Mouse (Mus musculus) limb, embryonic 15.5 days (tissue): ENCODE results near the gene Pspc1. TPM values are rescaled to one million over a fixed set of nuclear protein-coding genes. Genes with fewer than 3 reads are reported as not detected.
"Not testable (repeated sequence)": the region's sequence is repeated elsewhere in the genome, so short reads cannot be mapped to it uniquely, and the experiment has no call there.

ENCODE experiments used
- ATAC-seq: fragments of 200-750 bp; cut with Nextera tagmentation; 2 replicates; pipeline ENCODE4 v1.8.0; 2017; ENCODE audit warnings: low read depth, moderate TSS enrichment; ENCODE audit not compliant: insufficient number of reproducible peaks, low FRiP score, low TSS enrichment
- H3K27ac ChIP-seq: fragments of 300-500 bp; sonication (generic); 2 replicates; pipeline ENCODE4 v1.5.1; 2015; ENCODE audit warnings: moderate library complexity, mild to moderate bottlenecking, inconsistent platforms
- H3K27me3 ChIP-seq: fragments of 300-500 bp; sonication (generic); 2 replicates; pipeline ENCODE4 v1.6.1; 2015; ENCODE audit warnings: inconsistent platforms
- H3K36me3 ChIP-seq: fragments of 300-500 bp; sonication (generic); 2 replicates; pipeline ENCODE4 v1.6.1; 2015; ENCODE audit warnings: inconsistent platforms
- H3K4me1 ChIP-seq: fragments of 300-500 bp; sonication (generic); 2 replicates; pipeline ENCODE4 v1.6.1; 2015; ENCODE audit warnings: inconsistent platforms
- H3K4me2 ChIP-seq: fragments of 300-500 bp; sonication (generic); 2 replicates; pipeline ENCODE4 v1.6.1; 2015; ENCODE audit warnings: mild to moderate bottlenecking, inconsistent platforms
- H3K4me3 ChIP-seq: fragments of 300-500 bp; sonication (generic); 2 replicates; pipeline ENCODE4 v1.5.1; 2015; ENCODE audit warnings: mild to moderate bottlenecking, inconsistent platforms
- H3K9ac ChIP-seq: fragments of 300-500 bp; sonication (generic); 2 replicates; pipeline ENCODE4 v1.6.1; 2015; ENCODE audit warnings: inconsistent platforms
- H3K9me3 ChIP-seq: fragments of 300-500 bp; sonication (generic); 2 replicates; pipeline ENCODE4 v1.6.1; 2016; ENCODE audit warnings: inconsistent platforms
- WGBS: fragments of 180-500 bp; shearing (Covaris S2); methylation state at CpG from one replicate; pipeline ENCODE4 v1.1.7; 2015; 5-methylcytosine and 5-hydroxymethylcytosine counted together
- polyA plus RNA-seq: library from polyadenylated mRNA; unstranded; fragments of >200 nt; fragmentation: Nextera tagmentation; extraction: Ambion mirVana; gene quantifications from 2 replicates; pipeline ENCODE4 v1.2.1, GENCODE M21; 2015

The Pspc1 gene
- 22.1 and 25.2 TPM in 2 replicates for polyA plus RNA-seq

DNA sequence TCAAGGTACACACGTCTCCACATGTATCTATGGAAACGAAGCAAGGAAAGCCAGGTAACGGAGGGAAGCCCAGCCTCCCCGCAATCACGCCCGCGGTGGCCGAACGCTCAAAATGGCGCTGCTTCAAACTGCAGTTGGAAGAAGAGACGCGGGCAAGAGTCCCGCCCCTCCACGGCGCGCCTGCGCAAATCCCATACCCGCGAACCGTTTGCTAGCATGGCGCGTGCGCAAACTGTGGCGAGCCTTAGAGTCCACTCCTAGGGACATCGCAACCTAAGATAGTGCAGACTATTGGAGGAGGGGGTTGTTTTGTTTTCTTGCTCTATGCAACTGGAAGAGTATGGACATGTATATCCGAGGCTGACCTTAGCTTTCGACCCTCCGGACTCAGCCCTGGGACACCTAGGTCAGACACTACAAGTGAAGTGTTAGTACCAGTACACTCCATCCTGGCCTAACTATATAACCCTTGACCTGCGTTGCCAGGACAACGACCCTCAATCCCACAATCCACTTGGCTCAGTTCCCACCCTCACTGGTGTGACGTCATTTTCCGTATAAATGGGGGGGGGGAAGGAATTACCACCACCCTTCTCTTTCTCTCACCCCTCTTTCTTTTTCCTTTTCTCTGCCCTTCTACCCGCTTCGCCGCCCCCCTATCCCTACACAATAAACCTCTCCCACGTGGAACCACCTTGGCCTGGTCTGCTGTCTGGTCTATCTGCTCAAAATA is at the start of gene Pspc1:
Pspc1 (minus strand) TSS at position 117 of the 733 bp plus-strand sequence.
- Histone ChIP-seq H3K27ac (peak within 1 kb of the TSS; percentile 95), H3K36me3 (no peaks in the 10 kb centered on the region), H3K4me2 (peak within 1 kb of the TSS; percentile 68), H3K9me3 (no peaks in the 10 kb centered on the region), H3K9ac (peak within 1 kb of the TSS; percentile 86), H3K27me3 (no peaks in the 10 kb centered on the region), H3K4me3 (peak within 1 kb of the TSS; percentile 67), H3K4me1 (peaks cover 14% of the 10 kb centered on the region; the same call in 1 of the 2 replicates)
- ATAC-seq = peak; percentile 94
- under 1% methylated on average over 36 of the region's 36 CpGs for WGBS

DNA sequence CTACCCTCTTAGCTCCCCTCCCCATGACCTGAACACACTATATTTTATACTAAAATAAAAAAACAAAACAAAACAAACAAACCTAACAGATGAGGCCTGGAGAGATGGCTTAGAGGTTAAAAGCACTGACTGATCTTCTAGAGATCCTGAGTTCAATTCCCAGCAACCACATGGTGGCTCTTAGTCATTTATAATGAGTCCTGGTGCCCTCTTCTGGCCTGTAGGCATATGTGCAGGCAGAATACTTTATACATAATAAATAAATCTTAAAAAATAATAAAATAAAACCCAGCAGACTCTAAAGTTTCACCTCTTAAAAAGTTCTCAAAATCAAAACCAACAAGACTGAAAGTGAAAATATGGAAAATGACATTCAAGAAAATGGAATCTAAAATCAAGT is 46.4 kb upstream of the Pspc1 start:
- Histone ChIP-seq H3K36me3 (no peaks in the 10 kb centered on the region), H3K4me1 (no peaks in the 10 kb centered on the region), H3K27me3 (no peaks in the 10 kb centered on the region), H3K4me2 (no peak overlapping the region), H3K9me3 (no peaks in the 10 kb centered on the region), H3K4me3 (no peak overlapping the region), H3K27ac (no peak overlapping the region), H3K9ac (no peak overlapping the region)
- no peak for ATAC-seq

DNA sequence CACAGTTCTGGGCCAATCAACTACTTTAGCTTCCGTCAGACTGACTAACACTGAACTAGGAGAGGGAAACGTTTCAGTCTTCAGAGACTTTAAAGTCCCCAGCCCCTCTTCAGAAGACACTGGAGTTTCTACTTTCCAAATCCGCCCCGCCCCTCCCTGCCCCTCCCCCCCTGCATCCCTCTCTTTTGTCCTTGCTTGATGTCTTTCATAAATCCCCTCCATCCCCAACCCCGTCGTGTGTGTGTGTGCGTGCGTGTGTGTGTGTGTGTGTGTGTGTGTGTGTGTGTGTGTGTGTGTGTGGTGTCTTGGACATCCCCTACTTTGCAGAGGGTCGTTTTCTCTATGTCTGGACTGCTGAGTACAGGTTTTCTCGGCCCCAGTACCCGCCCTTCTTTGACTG is 39.5 kb upstream of the Pspc1 start:
- 8% methylated on average over 11 of the region's 11 CpGs for WGBS
- no peaks in the 10 kb centered on the region for H3K27me3 ChIP-seq
- no peak overlapping the region for H3K4me2 ChIP-seq
- no peaks in the 10 kb centered on the region for H3K36me3 ChIP-seq
- no peak for ATAC-seq
- H3K4me1 ChIP-seq = peaks cover 7% of the 10 kb centered on the region
- H3K27ac ChIP-seq = peak overlapping the region; percentile 60
- H3K4me3 ChIP-seq = no peak overlapping the region
- H3K9ac ChIP-seq = no peak overlapping the region
- no peaks in the 10 kb centered on the region for H3K9me3 ChIP-seq

DNA sequence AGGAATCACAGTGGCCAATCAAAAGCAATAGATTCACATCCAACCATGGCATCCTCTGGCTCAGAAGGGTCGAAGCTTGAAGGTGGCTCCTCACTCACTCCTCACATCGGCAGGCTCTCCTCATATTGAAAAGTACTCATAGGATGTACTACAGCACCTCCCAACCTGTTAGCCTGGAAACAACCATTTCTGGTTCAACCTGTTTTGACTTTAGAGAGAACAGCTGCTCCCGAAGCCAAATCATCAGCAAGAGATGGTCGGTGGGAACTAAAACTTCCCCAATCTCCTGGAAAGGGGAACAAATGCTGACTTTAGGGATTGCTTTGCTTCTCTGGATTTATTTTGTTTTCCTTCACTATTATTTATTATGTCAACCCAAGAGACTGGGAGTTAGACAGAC is 39.0 kb upstream of the Pspc1 start:
- 72% methylated on average over 4 of the region's 4 CpGs for WGBS
- Histone ChIP-seq H3K4me3 (no peak overlapping the region), H3K4me1 (peaks cover 8% of the 10 kb centered on the region), H3K9me3 (no peaks in the 10 kb centered on the region), H3K4me2 (no peak overlapping the region), H3K27ac (peak overlapping the region; percentile 60), H3K9ac (no peak overlapping the region), H3K27me3 (no peaks in the 10 kb centered on the region), H3K36me3 (no peaks in the 10 kb centered on the region)
- no peak for ATAC-seq

DNA sequence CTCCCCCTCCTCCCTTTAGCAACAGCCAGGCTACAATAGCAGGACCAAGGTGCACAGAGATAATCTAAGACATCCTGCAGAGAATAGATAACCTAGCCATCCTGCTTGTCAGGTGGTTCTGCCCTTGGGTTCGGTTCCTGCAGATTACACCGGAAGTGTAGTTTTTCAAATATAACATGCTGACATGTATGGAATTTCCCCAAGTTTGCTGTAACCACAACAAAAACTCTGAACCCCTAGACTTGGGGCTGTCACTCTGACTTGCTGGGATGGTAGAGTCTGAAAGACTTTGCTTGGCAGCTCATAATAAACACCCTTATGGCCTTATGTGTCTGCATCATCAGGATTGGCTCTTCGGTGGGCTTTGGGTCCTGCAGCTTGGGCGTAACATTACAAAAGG is 38.4 kb upstream of the Pspc1 start:
- no peak overlapping the region for H3K4me2 ChIP-seq
- no peaks in the 10 kb centered on the region for H3K36me3 ChIP-seq
- peaks cover 8% of the 10 kb centered on the region for H3K4me1 ChIP-seq
- no peak overlapping the region for H3K4me3 ChIP-seq
- no peaks in the 10 kb centered on the region for H3K9me3 ChIP-seq
- H3K9ac ChIP-seq = no peak overlapping the region
- 0 out of 2 replicates have a peak overlapping the region, but pooled peaks have one; percentile 57 for H3K27ac ChIP-seq
- 84% methylated on average over 4 of the region's 4 CpGs for WGBS
- H3K27me3 ChIP-seq = no peaks in the 10 kb centered on the region
- ATAC-seq = no peak

DNA sequence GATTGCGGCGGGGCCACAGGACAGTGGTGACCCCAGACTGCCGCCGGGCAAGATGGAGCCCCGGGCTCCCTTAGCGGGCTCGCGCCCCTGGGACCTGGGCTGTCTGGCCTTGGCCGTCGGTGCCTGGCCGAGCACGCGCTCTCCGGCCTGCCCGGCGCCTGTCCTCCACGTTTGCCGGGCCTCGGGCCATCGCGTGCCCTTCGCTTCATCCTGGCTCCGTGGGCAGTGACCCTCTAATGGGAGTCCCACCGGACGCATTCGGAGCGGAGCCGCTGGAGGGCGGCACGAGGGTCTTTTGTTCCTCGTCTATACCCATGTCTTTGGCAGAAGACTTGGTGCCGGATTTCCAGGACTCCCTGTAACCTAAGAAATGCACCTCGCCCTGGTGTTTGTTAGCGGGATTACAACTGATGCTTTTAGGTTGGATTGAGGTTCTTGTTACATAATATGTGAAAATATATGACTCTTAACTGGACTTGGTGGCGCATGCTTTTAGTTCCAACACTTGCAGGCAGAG is 34.5 kb upstream of the Pspc1 start:
- ATAC-seq = no peak
- H3K4me1 ChIP-seq = peaks cover 10% of the 10 kb centered on the region
- peak overlapping the region; percentile 95 for H3K27ac ChIP-seq
- peak overlapping the region; percentile 62 for H3K9ac ChIP-seq
- H3K9me3 ChIP-seq = no peaks in the 10 kb centered on the region
- no peaks in the 10 kb centered on the region for H3K36me3 ChIP-seq
- H3K4me2 ChIP-seq = peak overlapping the region; percentile 70
- no peaks in the 10 kb centered on the region for H3K27me3 ChIP-seq
- H3K4me3 ChIP-seq = peak overlapping the region; percentile 63
- WGBS = under 1% methylated on average over 35 of the region's 35 CpGs

DNA sequence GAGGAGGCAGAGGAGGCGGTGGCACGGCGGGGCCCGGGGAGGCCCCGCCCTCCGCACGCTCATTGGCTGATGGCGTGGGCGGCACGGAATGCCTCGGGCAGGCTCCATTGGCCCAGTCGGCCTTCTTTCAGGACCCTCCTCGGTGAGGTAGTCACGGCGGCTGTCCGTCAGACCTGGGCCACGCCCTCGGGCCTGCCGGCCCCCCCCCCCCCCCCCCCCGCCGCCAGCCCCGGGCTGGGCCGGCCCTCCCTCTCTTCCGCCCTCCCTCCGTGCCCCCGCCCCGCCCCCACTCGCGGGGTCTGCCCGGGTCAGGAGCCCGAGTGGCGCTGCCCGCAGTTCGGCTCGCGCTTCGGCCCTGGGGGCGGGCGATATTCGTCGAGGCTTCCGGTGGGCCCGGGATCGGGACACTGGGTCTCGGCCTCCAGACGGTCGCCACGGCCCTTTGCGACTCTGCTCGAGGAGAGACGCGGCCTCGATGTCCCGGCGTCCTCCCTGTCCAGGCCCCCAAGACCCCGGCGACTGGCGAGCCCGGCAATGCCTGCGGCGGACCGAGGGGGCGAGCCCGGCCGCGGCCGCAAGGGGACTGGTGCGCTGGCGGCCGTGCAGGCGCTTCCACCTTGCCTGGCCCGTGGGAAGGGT is 33.7 kb upstream of the Pspc1 start, which contains the start of gene Zmym5:
Zmym5 (minus strand) TSS at position 16 of the 639 bp plus-strand sequence.
- ATAC-seq = peak; percentile 97
- H3K4me2 ChIP-seq = peak within 1 kb of the TSS; percentile 70
- not testable (repeated sequence) for H3K36me3 ChIP-seq, H3K27me3 ChIP-seq, H3K4me1 ChIP-seq, H3K9me3 ChIP-seq
- peak within 1 kb of the TSS; percentile 70 for H3K9ac ChIP-seq
- under 1% methylated on average over 50 of the region's 72 CpGs for WGBS
- peak within 1 kb of the TSS; percentile 64 for H3K4me3 ChIP-seq
- peak within 1 kb of the TSS; percentile 95 for H3K27ac ChIP-seq

DNA sequence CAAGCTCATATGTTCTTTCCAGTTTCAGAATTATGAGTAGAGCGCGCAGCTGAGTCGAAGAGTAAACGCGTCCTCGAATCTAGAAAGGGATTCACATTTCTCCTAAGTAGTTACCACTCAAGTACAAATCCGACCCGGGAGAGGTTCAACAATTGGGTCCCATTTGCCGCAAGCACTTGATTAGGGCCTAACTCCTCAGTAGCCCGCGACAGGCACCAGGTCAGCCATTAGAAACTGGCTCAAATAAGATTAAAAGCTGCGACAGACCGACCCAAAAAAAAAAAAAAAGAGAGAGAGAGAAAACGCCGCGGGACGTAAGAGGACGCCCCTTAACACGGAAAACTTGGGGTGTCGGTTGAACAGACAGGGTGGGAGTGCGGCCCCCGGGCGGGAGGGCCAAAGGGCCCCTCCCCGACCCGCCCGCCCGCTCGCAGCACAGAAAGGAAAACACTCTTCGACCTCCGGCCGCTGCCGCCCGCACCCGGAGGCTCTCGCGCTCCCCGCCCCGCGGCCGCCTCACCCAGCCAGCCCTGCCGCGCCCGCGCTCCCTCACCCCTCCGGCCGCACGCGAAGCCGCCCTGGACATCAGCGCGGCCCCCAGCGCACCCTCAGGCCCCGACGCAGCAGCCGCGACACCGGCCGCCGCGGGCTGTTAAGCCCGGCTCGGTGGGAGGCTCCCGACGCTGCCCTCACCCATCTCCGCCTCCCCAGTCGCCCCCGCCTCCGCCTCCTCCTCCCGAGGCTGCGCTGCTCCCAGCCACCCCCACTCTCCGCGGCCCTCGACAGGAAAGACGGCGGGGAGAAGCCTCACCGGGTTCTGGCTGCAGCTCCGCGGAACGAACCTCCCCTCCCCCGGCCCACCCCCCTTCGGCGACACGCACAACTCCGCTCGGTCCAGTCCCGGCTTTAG is 32.9 kb upstream of the Pspc1 start:
- not testable (repeated sequence) for H3K36me3 ChIP-seq, H3K4me1 ChIP-seq, H3K9me3 ChIP-seq, ATAC-seq, H3K27me3 ChIP-seq
- WGBS = under 1% methylated on average over 34 of the region's 86 CpGs
- peak overlapping the region; percentile 44 for H3K4me2 ChIP-seq
- H3K9ac ChIP-seq = peak overlapping the region; percentile 60
- peak overlapping the region; percentile 64 for H3K4me3 ChIP-seq
- H3K27ac ChIP-seq = peak overlapping the region; percentile 92

DNA sequence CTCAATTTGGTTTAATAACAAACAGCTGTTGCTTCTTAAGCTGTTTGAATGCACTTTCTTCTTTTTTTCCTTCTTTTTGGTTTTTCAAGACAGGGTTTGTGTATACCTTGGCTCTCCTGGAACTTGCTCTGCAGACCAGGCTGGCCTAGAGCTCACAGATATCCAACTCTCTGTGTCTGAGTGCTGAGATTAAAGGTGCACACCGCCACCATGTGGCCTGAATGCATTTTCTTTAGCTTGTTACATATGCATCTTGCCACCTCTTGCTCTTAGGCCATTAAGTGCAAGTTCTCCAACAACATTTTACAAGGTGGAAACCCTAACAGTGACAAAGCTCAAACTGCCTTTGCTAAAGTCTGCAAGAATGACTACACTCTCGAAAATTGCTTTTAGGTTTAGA is 15.1 kb upstream of the Pspc1 start:
- Histone ChIP-seq H3K36me3 (peaks cover 52% of the 10 kb centered on the region), H3K27me3 (no peaks in the 10 kb centered on the region), H3K4me2 (no peak overlapping the region), H3K27ac (no peak overlapping the region), H3K9me3 (no peaks in the 10 kb centered on the region), H3K9ac (no peak overlapping the region), H3K4me3 (no peak overlapping the region), H3K4me1 (no peaks in the 10 kb centered on the region)
- 37% methylated on average over 2 of the region's 2 CpGs for WGBS
- no peak for ATAC-seq

DNA sequence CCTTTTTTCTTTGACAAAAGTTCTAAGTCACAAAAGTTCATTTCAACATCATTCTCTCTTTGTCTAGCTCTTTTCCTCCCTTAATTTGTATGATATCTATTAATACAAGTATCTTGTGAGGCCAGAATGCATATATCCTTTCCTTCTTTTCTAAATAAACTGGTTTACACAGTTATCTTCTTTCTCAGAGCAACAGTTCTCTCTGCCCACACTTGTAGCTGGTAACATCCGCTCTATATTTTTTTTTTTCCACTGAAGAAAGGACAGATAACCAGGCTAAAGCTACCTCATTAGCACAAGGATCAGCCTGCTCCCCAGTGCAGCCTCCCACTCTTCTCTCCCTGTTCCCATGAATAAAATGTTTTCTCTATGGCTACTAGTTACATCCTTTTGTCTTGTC is 6.5 kb upstream of the Pspc1 start:
- H3K27ac ChIP-seq = no peak overlapping the region
- H3K4me2 ChIP-seq = no peak overlapping the region
- WGBS = 70% methylated on average over 1 of the region's 1 CpGs
- no peaks in the 10 kb centered on the region for H3K36me3 ChIP-seq
- H3K4me3 ChIP-seq = no peak overlapping the region
- no peaks in the 10 kb centered on the region for H3K9me3 ChIP-seq
- H3K27me3 ChIP-seq = no peaks in the 10 kb centered on the region
- no peak for ATAC-seq
- no peak overlapping the region for H3K9ac ChIP-seq
- peaks cover 2% of the 10 kb centered on the region; the same call in 1 of the 2 replicates for H3K4me1 ChIP-seq

DNA sequence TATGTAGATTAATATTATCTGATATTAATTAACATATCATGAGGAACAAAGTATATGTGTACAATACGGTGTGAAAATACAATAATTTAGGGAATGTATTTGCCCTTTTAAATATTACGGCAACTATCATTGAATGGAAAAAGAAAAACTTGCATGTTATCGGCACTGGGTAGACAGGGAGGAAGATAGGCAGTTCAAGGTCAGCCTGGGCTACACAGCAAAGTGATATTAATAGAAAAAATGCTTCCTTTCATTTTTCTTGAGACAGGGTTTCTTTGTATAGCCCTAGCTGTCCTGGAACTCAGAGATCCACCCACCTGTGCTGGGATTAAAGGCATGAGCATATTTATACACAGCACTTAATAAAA is 801 bp upstream of the Pspc1 start:
- H3K27ac ChIP-seq = peak overlapping the region; percentile 95
- no peaks in the 10 kb centered on the region for H3K27me3 ChIP-seq
- H3K4me2 ChIP-seq = peak overlapping the region; percentile 68
- H3K4me3 ChIP-seq = peak overlapping the region; percentile 67
- no peak overlapping the region for H3K9ac ChIP-seq
- H3K4me1 ChIP-seq = peaks cover 14% of the 10 kb centered on the region; the same call in 1 of the 2 replicates
- no peaks in the 10 kb centered on the region for H3K9me3 ChIP-seq
- no peak for ATAC-seq
- no peaks in the 10 kb centered on the region for H3K36me3 ChIP-seq
- 45% methylated on average over 3 of the region's 3 CpGs for WGBS
